Mouse (Mus musculus) liver, embryonic 14.5 days (tissue): ENCODE data around the gene Dmac1.
"Not testable (repeated sequence)": the region's sequence is repeated elsewhere in the genome, so short reads cannot be mapped to it uniquely, and the experiment has no call there.

Experiments
- CTCF ChIP-seq: IDR thresholded peaks from 2 replicates; pipeline ENCODE4 v1.5.1; 2016; ENCODE audit warnings: antibody characterized with exemption, low read depth, control low read depth
- EP300 ChIP-seq: IDR thresholded peaks from 2 replicates; pipeline ENCODE4 v1.6.1; 2016; ENCODE audit warnings: antibody characterized with exemption, low read depth

GRCm38 (mm10) chr4:75234602-75235001 is 43.5 kb downstream of the Dmac1 start:
- TF ChIP-seq CTCF, EP300: not testable (repeated sequence)
